Mouse (Mus musculus) neural tube, postnatal 0 days (tissue): ENCODE data around the gene Bmi1. TPM values are rescaled to one million over a fixed set of nuclear protein-coding genes. Genes with fewer than 3 reads are reported as not detected.

ENCODE experiments used
- polyA plus RNA-seq: library from polyadenylated mRNA; unstranded; fragments of >200 nt; fragmentation: Nextera tagmentation; extraction: Ambion mirVana; gene quantifications from 2 replicates; pipeline ENCODE4 v1.2.1, GENCODE M21; 2015

The Bmi1 gene
- polyA plus RNA-seq = 11.0 and 11.4 TPM in 2 replicates

DNA sequence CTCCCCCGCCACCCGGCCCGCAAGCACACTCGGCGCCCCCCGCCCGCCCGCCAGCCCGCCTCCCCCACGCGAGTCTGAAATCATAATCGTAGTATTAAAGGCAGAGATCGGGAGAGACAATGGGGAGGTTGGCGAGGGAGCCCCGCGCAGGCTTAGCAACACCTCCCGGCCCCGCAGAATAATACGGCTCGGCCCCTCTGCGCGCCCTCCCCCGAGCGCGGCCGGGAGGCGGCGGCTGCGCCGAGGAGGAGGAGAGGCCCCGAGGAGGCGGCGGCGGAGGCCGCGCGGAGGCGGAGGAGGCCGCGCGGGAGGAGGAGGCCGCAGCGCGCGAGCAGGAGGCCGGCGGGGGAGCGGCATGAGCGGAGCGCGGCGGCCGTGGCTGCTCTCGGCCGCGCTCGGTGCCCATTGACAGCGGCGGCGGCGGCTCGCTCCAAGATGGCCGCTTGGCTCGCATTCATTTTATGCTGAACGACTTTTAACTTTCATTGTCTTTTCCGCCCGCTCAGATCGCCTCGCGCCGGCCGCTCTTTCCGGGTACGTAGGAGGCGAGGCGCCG, at the start of gene Bmi1:
TSS of gene Bmi1 (plus strand) at position 83 of the 556 bp plus-strand sequence.

GRCm38 (mm10) chr2:18672133-18672765, 4.6 kb upstream of the Bmi1 start, which contains the start of gene Commd3:
Gene Commd3 (plus strand): TSS chr2:18672384.

DNA sequence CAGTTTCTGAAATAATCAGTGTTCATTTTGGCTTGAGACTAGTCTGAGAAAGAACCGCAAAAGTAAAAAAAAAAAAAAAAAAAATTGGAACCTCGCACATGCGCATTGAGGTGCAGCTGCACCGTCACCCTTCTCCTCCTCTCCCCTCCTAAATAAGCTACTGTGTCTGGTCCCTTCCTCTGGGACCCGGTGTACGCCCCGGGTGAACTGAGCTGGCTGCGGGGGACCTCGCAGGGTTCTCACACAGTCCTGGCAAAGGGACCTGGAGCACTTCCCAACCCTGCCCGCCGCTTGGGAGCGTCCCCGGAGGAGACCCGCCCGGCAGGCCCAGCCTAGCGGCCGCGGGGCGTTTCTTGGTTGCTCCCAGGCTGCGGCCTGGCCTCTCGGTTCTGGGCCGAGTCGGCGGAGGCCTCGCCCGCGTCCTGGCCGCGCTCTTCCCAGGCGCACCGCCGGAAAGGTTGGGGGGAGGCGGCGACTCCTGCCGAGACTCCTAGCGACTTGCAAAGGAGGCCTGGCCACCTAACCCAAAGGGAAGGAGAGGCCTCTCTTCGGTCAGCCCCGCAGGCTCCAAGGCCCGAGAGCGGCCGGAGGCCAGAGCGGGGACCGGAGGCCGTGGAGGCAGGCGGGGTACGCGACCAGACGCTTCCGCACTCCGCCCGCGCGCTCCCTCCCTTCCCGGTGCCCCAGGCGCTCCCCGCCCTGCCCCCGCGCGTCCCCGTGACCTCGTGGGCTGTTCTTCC, 17.2 kb downstream of the Bmi1 start, which contains the start of gene Spag6:
TSS of gene Spag6 (plus strand) at position 162 of the 740 bp plus-strand sequence.

Other genes with a start within 250 kb of the Bmi1 start
- 192 and 203 TPM in 2 replicates for gene Commd3, start 4.6 kb upstream of the Bmi1 start, polyA plus RNA-seq
- not detected in 2 replicates for gene Spag6, start 17.0 kb downstream of the Bmi1 start, polyA plus RNA-seq